Mouse (Mus musculus) T-helper 2 cell (primary cell): Measurements from ENCODE around the gene Nckap5.
"Not testable (repeated sequence)": the region's sequence is repeated elsewhere in the genome, so short reads cannot be mapped to it uniquely, and the experiment has no call there.

Experiments
- in situ Hi-C: fragments of 300-600 bp; cut with MboI, MseI; formaldehyde crosslinking; loops from one replicate; pipeline ENCODE4 v1.15.1; 2025; ENCODE audit warnings: high pct_unique_total_duplicates

Gene Nckap5

DNA sequence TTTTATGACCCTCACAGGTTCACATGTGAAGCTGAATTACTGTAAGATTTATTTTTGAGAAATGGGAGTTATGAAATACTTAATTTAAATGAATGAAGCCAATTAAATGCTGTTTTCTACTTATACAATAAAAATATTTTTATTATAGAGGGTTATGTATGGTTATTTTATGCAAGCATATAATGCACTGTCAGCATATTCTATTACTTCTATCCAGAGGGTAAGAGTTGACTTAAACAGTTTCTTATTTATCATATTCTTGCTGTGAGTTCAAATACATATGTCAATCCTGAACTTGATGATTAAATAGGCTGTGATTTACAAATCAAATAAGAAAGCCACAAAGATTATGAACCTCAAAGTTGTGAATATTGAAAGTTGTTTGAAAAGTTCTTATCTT is 633.7 kb downstream of the Nckap5 start:
- in situ Hi-C loops: no loop called here

GRCm38 (mm10) chr1:126190353-126190752 is 640.2 kb downstream of the Nckap5 start:
- in situ Hi-C loops: no loop called here

DNA sequence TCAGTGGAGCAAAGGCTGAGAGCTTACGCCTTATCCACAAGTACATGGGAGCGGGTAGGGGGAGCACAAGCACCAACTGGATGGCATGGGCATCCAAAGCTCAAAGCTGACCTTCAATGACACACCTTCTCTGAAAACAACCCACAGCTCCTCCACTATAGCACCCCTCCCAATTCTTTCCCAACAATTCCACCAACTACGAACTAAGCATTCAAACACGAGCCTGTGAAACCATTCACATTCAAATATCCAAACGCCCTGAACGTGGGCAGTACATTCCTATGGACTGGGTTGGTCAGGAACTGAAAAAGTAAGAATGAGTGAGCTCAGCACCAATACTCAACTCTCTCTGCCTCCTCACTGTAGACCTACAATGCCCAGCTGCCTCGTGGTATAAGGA is 646.8 kb downstream of the Nckap5 start:
- in situ Hi-C loops: no loop called here

DNA sequence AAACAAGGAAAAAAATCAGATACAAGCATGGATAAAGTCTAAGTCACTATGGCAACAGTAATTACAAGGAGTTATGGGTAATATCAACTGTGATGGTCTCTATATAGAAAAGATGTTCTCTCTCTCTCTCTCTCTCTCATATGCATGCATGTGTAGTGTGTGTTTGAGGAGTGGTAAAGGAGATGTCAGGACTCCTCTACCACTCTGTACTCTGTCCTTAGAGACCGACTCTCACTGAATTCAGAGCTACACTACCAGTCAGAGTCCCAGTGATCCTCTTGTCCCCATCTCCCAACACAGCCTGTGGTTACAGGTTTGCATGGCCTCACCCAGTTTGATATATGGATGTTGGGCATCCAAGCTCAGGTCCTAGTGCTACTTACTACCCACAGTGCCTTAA is 662.0 kb downstream of the Nckap5 start:
- in situ Hi-C loops: no loop called here

DNA sequence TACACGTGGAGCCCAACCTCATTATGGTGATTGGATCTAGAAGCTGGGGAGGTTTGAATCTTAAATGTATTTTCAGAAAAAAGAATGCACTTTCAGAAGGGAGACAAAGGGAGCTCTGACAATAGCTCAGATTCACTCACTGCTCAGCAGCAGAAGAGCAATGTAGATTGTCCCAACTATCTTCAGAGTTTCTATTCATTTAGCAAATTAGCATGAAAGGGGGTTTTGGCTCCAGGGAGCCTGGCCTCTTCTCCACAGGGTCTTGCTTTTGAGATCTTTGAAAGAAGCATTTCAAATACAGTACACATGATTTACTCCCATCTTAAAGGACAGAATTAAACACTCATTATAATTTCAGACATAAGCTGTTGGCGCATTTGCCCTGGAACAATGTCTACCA is 662.5 kb downstream of the Nckap5 start:
- in situ Hi-C loops: no loop called here

DNA sequence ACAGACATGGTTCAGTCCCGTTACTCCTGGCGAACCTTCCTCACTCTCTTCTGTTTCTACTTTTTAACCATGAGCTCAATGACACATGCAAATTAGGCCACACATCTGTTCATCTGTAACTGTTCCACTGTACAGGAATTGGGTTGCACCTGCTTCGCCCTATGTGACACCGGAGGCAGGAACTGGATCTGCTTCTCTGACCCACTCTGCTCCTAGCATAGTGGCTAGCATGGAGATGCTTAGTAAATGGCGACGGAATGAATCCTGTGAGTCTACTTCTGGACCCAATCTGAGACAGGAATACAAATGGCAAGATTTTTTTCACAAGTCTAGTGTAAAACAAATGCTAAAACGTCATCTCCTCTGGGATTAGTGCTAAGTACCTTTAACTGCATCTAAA is 663.1 kb downstream of the Nckap5 start:
- in situ Hi-C loops: no loop called here

DNA sequence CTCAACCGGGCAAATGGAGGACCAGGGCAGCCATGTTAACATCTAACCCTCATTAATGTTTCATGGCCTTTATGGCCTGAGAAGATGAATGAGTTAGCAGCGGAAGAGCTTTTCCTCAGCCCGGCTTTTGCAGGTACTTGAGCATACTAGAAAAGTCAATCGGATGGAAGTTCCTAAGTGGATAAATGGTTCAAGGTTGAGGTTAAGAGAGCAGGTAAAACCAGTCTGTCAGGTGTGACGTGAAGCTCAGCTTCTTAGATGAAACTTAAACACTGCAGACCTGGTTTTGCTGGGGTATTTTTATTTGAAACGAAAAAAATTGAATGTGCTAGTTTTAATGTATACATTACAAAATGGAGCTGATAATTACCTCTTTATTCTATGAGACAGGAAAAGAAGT is 671.3 kb downstream of the Nckap5 start:
- in situ Hi-C loops: no loop called here

GRCm38 (mm10) chr1:126155816-126156215 is 674.8 kb downstream of the Nckap5 start:
- in situ Hi-C loops: no loop called here

GRCm38 (mm10) chr1:126153516-126154234 is 676.9 kb downstream of the Nckap5 start:
- in situ Hi-C loops: no loop called here

DNA sequence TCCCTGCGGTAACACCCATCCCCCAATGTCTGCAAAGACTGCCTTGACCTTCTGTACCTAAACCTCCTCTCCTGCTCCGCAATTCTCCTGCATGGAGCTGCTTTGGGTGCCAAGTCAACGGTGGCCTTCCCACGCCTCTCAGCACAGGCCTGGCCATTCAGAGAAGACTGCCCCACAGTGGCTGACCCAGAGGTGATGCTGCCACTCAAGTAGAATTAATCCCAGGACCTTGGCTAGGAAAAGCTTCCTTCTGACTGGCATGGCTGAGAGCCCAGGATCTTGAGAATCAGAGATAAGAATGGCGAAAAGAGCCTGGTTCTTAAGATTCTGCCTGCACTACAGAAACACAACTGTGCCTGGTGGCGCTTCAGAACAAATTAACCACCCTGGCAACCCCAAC is 678.4 kb downstream of the Nckap5 start:
- in situ Hi-C loops: no loop called here

- in situ Hi-C loops: no loop called here
These were observed 680.6 kb downstream of the Nckap5 start for GRCm38 (mm10) chr1:126149966-126150365.

DNA sequence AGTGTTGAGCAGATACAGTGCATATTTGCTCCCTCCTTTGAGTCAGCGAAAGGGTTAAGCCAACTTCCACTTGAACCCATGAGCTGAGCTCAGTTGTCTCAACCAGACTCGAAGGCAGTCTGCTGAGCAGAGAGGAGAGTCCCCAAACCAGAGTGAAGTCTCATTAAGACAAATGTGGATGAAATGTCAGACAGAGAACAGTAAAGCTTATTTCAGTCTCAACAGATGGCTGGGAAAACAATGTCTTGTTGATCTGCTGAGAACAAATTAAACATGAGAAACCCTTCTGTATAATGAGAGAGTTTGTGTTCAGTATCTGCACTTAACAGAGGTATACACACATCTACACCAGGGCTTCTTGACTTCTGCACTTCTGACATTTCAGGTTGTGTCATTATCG is 694.9 kb downstream of the Nckap5 start:
- in situ Hi-C loops: no loop called here

DNA sequence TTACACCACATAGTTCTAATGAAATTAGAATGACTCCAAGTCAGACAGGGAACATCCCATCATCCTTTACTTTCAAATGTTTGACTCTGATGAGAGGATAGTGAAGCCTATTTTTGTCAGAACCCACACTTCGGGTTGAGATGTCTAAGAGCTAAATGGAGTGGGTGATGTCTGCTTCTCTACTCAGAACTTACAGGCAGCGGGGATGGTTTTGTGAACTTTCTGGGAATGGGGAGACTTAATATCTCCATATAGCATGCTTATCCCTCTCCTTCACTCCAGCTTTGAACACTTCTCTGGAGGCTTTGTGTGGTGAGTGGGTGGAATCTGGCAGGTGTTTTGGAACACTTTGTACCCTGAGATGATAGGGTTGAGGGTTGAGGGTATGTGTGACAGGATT is 698.3 kb downstream of the Nckap5 start:
- in situ Hi-C loops: no loop called here

GRCm38 (mm10) chr1:126129129-126129528 is 701.5 kb downstream of the Nckap5 start:
- in situ Hi-C loops: no loop called here

DNA sequence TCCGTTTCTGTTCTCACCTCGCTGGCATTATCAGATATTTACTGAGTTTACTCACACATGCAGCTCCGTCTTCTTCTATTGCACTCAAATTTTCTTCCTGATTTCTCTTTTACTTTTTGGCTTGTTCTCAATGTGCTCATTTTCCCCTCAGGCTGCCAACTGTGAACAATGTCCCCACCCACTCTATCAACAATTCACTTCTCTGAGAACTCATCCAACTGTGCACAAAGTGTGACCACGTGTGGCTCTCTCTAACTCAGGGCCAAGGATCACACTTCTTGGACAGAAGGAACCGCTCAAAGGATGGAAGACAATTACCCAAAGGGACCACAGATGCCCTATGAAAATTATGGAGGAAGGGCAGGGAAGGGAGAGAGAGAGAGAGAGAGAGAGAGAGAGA is 707.5 kb downstream of the Nckap5 start:
- in situ Hi-C loops: no loop called here

- in situ Hi-C loops: no loop called here
These were observed 710.1 kb downstream of the Nckap5 start for GRCm38 (mm10) chr1:126120506-126120905.

- in situ Hi-C loops: no loop called here
These were observed 714.6 kb downstream of the Nckap5 start for GRCm38 (mm10) chr1:126116034-126116433.

DNA sequence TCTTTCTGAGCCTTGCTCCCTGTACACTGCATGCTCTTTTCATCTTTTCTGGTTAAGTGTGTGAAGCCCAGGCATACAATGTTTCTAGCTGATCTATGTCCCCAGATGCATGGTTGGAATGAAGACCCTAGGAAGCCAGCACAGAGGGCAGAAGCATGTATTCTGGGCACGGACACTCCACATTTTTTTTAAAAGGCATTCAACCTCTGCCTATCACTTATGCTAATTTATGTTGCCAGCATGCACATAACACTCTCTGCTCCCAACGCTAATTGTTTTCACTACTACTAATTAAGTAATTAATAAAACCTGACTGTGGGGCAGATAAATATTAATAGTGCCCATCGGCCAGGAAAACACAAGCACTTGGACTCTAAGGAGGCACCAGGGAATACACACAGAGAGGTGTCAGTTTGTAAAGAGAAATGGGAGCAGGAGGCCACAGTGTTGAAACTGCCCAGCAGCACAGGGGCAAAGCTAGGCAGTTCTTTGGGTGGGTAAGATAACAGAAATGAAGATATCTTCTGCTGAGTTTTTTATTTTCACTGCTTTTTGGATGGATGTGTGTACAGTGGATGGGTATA is 724.8 kb downstream of the Nckap5 start:
- in situ Hi-C loops: no loop called here

- in situ Hi-C loops: no loop called here
These were observed 736.3 kb downstream of the Nckap5 start for GRCm38 (mm10) chr1:126094346-126094745.

GRCm38 (mm10) chr1:126091979-126092378 is 738.6 kb downstream of the Nckap5 start:
- in situ Hi-C loops: not testable (repeated sequence)

DNA sequence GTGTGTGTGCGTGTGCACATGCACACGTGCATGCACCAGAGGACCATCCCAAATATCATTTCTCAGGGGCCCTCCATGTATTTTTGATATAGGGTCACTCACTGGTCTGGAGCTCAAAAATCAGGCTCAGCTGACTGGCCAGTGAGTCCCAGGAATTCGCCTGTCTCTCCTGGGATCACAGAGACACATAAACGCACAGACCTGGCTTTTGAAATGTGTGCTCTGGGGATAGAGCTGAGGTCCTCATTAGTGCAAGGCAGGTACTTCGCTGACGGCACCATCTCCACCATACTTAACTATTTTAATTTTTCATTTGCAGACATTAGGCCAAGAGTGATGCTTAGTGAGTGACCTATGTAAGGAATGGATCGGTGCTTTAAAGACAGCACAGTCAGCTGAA is 743.4 kb downstream of the Nckap5 start:
- in situ Hi-C loops: no loop called here

DNA sequence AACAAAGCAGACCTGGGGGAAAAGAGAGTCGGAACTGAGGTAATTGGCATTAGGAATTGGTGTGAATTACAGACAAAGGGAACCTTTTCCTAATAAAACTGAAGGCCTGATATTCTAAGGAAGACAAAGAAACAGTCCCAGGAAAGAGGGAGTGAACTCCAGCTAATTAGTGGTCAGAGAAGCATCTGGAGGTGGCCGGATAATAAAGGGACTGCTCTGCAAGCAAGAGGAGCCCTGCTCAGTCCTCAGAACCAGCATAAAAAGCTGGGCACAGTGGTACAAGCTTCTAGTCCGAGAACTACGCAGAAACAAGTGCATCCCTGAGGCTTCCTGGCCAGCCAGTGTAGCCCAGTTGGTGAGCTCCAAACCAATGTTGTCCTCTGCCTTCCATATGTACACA is 754.3 kb downstream of the Nckap5 start:
- in situ Hi-C loops: no loop called here

- in situ Hi-C loops: no loop called here
These were observed 759.7 kb downstream of the Nckap5 start for GRCm38 (mm10) chr1:126070861-126071260.

GRCm38 (mm10) chr1:126051491-126051890 is 779.1 kb downstream of the Nckap5 start:
- in situ Hi-C loops: no loop called here
